Mouse (Mus musculus) heart, embryonic 13.5 days (tissue): ENCODE results near the gene Olfr49. TPM values are rescaled to one million over a fixed set of nuclear protein-coding genes. Genes with fewer than 3 reads are reported as not detected.
"Not testable (repeated sequence)": the region's sequence is repeated elsewhere in the genome, so short reads cannot be mapped to it uniquely, and the experiment has no call there.

Experiments used
- ATAC-seq: fragments of 200-750 bp; cut with Nextera tagmentation; 2 replicates; pipeline ENCODE4 v1.8.0; 2017; ENCODE audit warnings: moderate TSS enrichment; ENCODE audit not compliant: insufficient number of reproducible peaks, low FRiP score, low TSS enrichment; ENCODE audit errors: extremely low read depth
- H3K27ac ChIP-seq: fragments of 300-500 bp; sonication (generic); replicated peaks from 2 replicates; pipeline ENCODE4 v1.5.1; 2015; ENCODE audit warnings: moderate library complexity, mild to moderate bottlenecking, inconsistent platforms
- H3K27me3 ChIP-seq: fragments of 300-500 bp; sonication (generic); replicated peaks from 2 replicates; pipeline ENCODE4 v1.6.1; 2015; ENCODE audit warnings: mild to moderate bottlenecking, inconsistent platforms
- H3K36me3 ChIP-seq: fragments of 300-500 bp; sonication (generic); 2 replicates; pipeline ENCODE4 v1.6.1; 2015; ENCODE audit warnings: mild to moderate bottlenecking, inconsistent platforms
- H3K4me1 ChIP-seq: fragments of 300-500 bp; sonication (generic); 2 replicates; pipeline ENCODE4 v1.6.1; 2015; ENCODE audit warnings: inconsistent platforms
- H3K4me2 ChIP-seq: fragments of 300-500 bp; sonication (generic); 2 replicates; pipeline ENCODE4 v1.6.1; 2015; ENCODE audit warnings: inconsistent platforms, mild to moderate bottlenecking, moderate library complexity
- H3K4me3 ChIP-seq: fragments of 300-500 bp; sonication (generic); 2 replicates; pipeline ENCODE4 v1.5.1; 2015; ENCODE audit warnings: moderate library complexity, mild to moderate bottlenecking, inconsistent platforms
- H3K9ac ChIP-seq: fragments of 300-500 bp; sonication (generic); 2 replicates; pipeline ENCODE4 v1.6.1; 2015; ENCODE audit warnings: inconsistent platforms, mild to moderate bottlenecking, moderate library complexity
- H3K9me3 ChIP-seq: fragments of 300-500 bp; sonication (generic); 2 replicates; pipeline ENCODE4 v1.6.1; 2016; ENCODE audit warnings: inconsistent platforms
- WGBS: fragments of 180-500 bp; shearing (Covaris S2); methylation state at CpG from one replicate; pipeline ENCODE4 v1.1.7; 2015; ENCODE audit warnings: mixed read lengths; 5-methylcytosine and 5-hydroxymethylcytosine counted together
- polyA plus RNA-seq: library from polyadenylated mRNA; unstranded; fragments of >200 nt; fragmentation: Nextera tagmentation; extraction: Ambion mirVana; gene quantifications from 2 replicates; pipeline ENCODE4 v1.2.1, GENCODE M21; 2015

Gene Olfr49
- polyA plus RNA-seq, 1 experiment from 2014 or later = not detected

DNA sequence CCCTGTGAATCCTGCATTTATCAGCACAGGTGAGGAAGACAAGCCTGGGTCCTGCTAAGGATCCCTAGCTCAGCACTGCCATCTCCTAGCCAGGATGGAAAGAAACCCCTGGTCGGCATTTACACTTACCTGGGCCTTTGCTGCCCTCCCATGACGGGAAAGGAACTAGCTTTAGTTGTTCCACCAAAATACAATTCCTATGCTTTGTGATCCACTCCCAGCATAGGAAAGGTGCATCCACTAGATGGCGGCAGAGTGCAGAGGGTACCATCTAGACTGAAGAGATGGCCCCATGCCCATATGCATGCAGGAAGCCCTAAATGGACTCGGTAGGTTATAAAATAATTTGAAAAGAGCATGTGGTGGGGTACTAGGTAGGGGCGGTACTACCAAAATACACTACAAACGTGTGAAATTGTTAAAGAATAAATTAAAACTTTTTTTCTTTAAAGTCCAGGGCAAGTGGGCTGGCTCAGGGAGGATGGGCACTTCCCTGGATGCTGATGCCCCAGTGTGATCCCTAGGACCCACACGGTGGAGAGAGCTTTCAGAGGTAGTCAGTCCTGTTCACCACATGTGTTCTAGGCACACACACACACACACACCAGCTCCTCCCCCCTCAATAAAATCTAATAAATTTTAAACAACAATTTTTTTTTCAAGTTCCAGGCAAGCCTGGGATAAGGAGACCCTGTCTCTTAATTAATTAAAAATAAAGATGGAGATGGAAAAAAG lies 45.6 kb downstream of the Olfr49 start:
- ATAC-seq = no peak; the same call in 1 of the 2 replicates
- Histone ChIP-seq H3K27ac (no peak overlapping the region), H3K4me2 (no peak overlapping the region), H3K9ac (no peak overlapping the region), H3K27me3 (no peaks in the 10 kb centered on the region), H3K36me3 (peaks cover 70% of the 10 kb centered on the region), H3K4me1 (peaks cover 36% of the 10 kb centered on the region), H3K9me3 (no peaks in the 10 kb centered on the region), H3K4me3 (no peak overlapping the region)
- WGBS = 17% methylated on average over 7 of the region's 7 CpGs

DNA sequence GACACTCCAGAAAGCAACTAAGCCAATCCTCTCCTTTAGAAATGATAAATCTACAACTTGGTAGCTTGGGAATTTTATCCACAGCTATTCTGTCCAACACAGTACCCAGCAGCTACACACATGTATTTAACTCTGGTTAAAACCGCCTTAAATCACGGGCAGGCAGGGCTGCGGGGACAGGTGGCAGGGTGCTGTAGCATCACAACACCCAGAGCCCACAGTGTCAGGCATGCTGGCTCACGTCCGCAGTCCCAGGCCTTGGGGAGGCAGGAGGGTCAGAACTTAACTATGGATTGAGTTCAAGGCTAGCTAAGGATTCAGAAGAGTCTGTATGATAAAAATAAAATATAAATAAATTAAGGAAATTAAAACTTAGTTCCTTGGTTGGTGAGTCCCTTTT lies 47.9 kb downstream of the Olfr49 start:
- Histone ChIP-seq H3K4me2 (no peak overlapping the region), H3K4me1 (peaks cover 48% of the 10 kb centered on the region), H3K27ac (no peak overlapping the region), H3K27me3 (no peaks in the 10 kb centered on the region), H3K9ac (no peak overlapping the region), H3K36me3 (peaks cover 47% of the 10 kb centered on the region), H3K9me3 (no peaks in the 10 kb centered on the region), H3K4me3 (no peak overlapping the region)
- no peak for ATAC-seq
- 84% methylated on average over 5 of the region's 5 CpGs for WGBS

DNA sequence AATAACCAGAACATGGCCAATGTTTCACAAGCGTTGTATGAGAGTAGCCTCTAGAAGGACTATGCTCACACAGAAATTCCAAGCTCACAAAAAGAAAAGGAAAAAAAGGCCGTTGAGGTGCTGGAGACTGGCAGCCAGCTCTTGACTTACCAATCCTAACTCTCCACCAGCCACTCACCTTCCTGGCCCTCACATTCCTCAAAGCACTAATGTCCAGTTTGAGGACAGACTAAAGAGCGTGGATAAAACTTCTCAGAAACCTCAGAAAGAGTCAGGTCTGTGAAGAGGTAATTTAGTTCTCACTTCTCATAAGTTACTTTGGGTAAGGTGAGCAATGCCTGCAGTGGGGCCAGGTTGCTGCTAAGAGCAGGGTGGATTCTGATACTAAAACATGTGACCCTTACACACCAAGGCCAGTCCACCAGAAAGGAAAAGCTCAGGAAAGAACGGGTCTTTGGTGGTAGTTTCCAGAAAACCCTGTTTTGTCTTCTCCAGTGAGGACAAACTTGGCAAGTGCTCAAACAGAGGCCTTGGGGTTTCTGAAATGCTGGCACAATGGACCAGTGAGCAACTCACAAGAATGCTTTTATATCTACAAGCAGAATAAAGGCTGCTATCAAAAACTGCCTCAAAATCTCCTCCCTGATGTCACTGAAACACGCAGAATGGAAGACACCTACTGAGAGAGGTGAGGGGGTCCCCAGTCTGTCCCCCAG lies 48.8 kb downstream of the Olfr49 start:
- no peaks in the 10 kb centered on the region for H3K9me3 ChIP-seq
- H3K27ac ChIP-seq = no peak overlapping the region
- H3K9ac ChIP-seq = no peak overlapping the region
- 72% methylated on average over 5 of the region's 5 CpGs for WGBS
- H3K4me1 ChIP-seq = peaks cover 54% of the 10 kb centered on the region
- no peak for ATAC-seq
- H3K4me3 ChIP-seq = no peak overlapping the region
- no peak overlapping the region for H3K4me2 ChIP-seq
- H3K27me3 ChIP-seq = no peaks in the 10 kb centered on the region
- peaks cover 38% of the 10 kb centered on the region for H3K36me3 ChIP-seq

DNA sequence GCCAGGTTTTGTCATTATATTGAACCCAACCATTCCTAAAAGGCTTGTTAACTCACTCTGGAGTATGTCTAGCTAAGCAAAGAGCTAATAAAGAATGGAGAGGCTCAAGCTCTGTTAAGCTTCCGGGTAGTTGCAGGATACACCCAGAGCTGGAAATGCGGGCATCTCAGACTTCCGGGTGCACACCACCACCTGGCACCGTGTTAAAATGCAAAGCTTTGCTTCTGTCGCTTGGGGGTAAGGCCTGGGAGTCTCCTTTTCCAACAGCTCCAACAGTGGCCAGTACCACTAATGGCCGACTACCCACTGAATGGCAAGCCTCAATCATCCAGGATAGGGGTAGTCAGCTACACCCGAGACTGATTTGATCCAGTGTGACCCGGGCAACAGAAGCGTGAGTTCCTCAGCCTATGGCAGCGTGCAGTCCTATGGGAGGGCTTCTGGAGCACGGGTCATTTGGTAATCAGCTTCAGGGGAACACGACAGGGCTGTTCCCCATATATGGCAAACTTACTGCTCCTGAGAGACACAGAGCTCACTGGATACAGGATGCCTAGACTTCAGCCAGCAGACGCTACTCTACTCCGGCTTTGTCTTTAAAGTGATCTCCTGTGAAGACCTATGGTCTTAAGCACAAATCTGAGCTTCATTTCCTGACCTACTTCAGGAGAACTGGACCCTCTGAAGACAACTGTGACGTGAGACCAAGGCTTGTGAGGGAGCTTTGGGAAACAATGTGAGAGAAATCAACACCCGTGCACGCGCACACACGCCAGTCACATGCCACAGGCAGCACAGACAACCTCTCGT lies 50.3 kb downstream of the Olfr49 start:
- H3K36me3 ChIP-seq = peaks cover 25% of the 10 kb centered on the region
- peak overlapping the region; percentile 48 for H3K9ac ChIP-seq
- no peak for ATAC-seq
- WGBS = 58% methylated on average over 20 of the region's 20 CpGs
- no peaks in the 10 kb centered on the region for H3K27me3 ChIP-seq
- no peak overlapping the region for H3K4me3 ChIP-seq
- no peaks in the 10 kb centered on the region for H3K9me3 ChIP-seq
- peak overlapping the region; percentile 79 for H3K27ac ChIP-seq
- H3K4me2 ChIP-seq = peak overlapping the region; percentile 14; the same call in 1 of the 2 replicates
- H3K4me1 ChIP-seq = peaks cover 47% of the 10 kb centered on the region

DNA sequence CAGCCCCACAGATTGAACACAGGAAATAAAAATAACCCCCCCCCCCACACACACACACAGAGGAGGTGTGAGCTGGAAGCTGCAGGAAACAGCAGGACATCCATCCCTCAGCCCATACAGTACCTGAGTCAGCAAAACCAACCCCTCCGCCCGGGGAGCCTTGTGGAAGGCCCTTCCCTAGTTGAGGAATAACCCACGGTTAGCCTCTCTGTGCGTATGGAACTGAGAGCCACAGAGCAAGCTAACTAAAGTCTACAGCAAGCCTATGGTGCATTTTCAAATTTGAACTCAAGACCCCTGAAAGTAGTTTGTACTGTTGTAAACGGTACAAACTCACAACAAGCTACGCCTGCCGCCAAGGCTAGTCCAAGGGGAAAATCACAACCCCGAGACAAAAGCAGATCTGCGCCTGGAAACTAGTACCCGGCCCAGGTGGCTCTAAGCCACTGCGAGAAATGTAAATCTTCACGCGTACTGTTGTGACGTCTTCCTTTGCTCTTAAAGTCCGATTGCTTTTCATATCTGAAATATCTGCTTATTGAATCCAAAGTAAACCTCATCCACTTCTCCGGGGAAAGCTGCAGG lies 51.1 kb downstream of the Olfr49 start:
- Histone ChIP-seq H3K4me2 (peak overlapping the region; percentile 25), H3K9ac (peak overlapping the region; percentile 44; the same call in 1 of the 2 replicates)

DNA sequence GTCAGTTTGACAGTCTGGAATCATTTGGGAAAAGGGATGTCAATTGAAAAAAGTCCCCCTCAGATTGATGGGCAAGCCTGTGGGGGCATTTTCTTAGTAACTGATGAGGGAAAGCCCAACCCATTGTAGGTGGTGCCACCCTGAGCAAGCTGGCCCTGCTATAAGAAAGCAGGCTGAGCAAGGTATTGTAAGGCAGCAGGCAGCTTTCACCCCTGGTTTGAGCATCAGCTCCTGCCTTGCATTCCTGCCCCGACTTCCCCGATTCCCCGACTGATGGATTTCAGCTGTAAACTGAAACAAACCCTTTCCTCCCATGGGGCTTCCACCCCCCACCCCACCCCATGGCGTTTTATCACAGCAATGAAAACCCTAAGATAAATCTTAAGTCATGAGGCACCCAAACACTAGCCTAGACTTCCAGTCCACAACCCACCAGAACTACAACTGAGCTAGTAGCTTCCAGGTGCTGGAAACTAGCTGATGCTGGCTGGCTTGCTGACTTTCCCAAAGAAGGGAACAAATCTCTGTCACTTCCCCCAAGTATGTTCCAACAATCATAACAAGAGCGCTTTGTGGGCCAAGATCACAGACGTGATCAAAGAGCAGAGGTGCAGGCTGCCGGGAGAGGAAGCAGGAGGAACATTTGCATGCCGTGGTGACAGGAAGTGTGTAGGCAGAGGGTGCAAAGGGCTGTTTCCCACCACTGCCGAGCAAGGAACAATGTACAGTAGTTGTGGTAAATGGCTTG lies 51.8 kb downstream of the Olfr49 start:
- Histone ChIP-seq H3K27me3 (no peaks in the 10 kb centered on the region), H3K9ac (peak overlapping the region; percentile 44; the same call in 1 of the 2 replicates), H3K4me3 (no peak overlapping the region), H3K4me2 (peak overlapping the region; percentile 25), H3K27ac (peak overlapping the region; percentile 79), H3K4me1 (peaks cover 58% of the 10 kb centered on the region), H3K9me3 (no peaks in the 10 kb centered on the region), H3K36me3 (peaks cover 22% of the 10 kb centered on the region)
- ATAC-seq = no peak
- 23% methylated on average over 9 of the region's 9 CpGs for WGBS

More for the DNA sequence above, 51.1 kb downstream of the Olfr49 start:
- H3K4me1 ChIP-seq = peaks cover 53% of the 10 kb centered on the region
- no peaks in the 10 kb centered on the region for H3K27me3 ChIP-seq
- 0 out of 2 replicates have a peak, but pooled peaks have one; percentile 16 for ATAC-seq
- no peaks in the 10 kb centered on the region for H3K9me3 ChIP-seq
- H3K4me3 ChIP-seq = no peak overlapping the region
- peaks cover 25% of the 10 kb centered on the region for H3K36me3 ChIP-seq
- H3K27ac ChIP-seq = peak overlapping the region; percentile 79
- WGBS = 67% methylated on average over 16 of the region's 16 CpGs

DNA sequence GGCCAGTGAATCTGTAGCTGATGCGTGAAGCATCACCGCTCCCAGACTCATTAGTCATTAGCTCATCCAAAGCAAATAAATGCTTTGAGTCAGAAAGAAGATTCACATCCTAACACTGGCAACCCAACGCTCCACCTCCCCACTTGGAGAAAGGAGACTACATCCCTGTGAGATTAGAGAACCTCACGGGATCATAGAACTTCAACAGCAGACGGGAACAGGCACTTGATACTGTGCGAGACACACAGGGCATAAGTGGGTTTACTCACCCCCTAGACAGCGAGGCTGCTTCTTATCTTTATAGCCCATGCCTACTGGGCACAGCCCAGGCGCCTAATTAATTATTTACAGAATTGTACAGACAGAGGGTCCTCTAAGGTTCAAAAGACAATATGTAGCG lies 52.6 kb downstream of the Olfr49 start:
- peaks cover 17% of the 10 kb centered on the region for H3K36me3 ChIP-seq
- no peaks in the 10 kb centered on the region for H3K27me3 ChIP-seq
- peak overlapping the region; percentile 51; the same call in 1 of the 2 replicates for H3K9ac ChIP-seq
- ATAC-seq = no peak
- peaks cover 65% of the 10 kb centered on the region for H3K4me1 ChIP-seq
- H3K27ac ChIP-seq = no peak overlapping the region
- H3K4me2 ChIP-seq = no peak overlapping the region
- H3K4me3 ChIP-seq = no peak overlapping the region
- WGBS = 48% methylated on average over 9 of the region's 9 CpGs
- H3K9me3 ChIP-seq = no peaks in the 10 kb centered on the region

DNA sequence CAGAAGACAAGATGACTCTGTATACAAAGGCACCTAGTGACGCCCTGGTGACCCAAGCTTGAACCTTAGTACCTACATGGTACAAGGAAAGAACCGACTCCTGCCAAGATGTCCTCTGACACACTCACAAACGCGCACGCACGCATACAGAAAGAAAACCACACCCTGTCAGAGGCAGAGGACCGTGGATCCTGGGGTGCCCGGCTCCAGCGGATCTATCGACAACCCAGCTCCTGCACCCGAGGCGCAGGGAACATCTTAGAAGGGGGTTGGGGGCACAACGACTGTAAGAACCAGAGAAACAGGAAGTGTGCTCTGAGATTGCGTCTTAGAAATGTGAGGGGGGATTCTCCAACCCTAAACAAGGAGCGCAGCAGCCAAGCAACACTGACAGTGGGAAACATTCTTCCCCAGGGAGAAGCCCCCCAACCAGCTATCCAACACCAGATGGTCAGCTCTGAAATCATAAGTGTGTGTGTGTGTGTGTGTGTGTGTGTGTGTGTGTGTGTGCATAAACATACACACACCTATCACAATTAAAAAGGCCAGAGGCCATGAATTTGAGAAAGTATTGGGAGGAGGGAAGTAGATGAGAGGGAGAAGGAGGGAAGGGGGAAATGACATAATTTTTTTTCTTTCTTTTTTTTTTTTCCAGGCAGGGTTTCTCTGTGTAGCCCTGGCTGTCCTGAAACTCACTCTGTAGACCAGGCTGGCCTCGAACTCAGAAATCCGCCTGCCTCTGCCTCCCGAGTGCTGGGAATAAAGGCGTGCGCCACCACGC lies 53.4 kb downstream of the Olfr49 start:
- no peak overlapping the region for H3K27ac ChIP-seq
- H3K9ac ChIP-seq = peak overlapping the region; percentile 25; the same call in 1 of the 2 replicates
- no peak overlapping the region for H3K4me2 ChIP-seq
- H3K4me3 ChIP-seq = no peak overlapping the region
- H3K4me1 ChIP-seq = peaks cover 72% of the 10 kb centered on the region
- H3K9me3 ChIP-seq = no peaks in the 10 kb centered on the region
- 0 out of 2 replicates have a peak, but pooled peaks cover 12% of the 10 kb centered on the region for H3K36me3 ChIP-seq
- ATAC-seq = no peak
- no peaks in the 10 kb centered on the region for H3K27me3 ChIP-seq
- 67% methylated on average over 21 of the region's 21 CpGs for whole genome bisulfite sequencing

DNA sequence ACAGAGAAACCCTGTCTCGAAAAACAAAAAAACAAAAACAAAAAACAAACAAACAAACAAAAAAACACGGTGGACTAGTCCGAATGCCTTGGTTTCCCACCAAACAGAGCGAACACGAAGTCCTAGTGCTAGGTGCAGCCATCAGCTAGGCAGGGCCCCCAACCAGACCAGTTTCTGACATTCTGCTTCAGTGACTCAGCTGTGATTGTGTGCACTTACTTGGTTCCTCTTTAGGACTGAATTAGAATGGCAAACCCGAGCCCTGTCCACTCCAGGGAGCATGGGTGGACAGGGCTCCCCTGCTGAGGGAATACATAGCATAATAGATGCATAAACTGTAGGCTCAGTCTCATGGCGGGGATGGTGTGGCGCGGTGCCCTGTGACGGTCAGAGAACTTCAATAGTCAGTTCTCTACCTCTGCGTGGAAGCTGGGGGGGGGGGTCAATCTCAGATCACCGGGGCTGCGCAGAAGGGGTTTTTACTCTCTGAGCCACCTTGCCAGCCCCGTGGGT lies 54.0 kb downstream of the Olfr49 start:
- Histone ChIP-seq H3K9me3 (no peaks in the 10 kb centered on the region), H3K9ac (no peak overlapping the region), H3K27ac (no peak overlapping the region), H3K27me3 (no peaks in the 10 kb centered on the region), H3K4me3 (no peak overlapping the region), H3K4me1 (peaks cover 69% of the 10 kb centered on the region), H3K4me2 (no peak overlapping the region), H3K36me3 (0 out of 2 replicates have a peak, but pooled peaks cover 12% of the 10 kb centered on the region)
- WGBS = 68% methylated on average over 14 of the region's 14 CpGs
- ATAC-seq = no peak

DNA sequence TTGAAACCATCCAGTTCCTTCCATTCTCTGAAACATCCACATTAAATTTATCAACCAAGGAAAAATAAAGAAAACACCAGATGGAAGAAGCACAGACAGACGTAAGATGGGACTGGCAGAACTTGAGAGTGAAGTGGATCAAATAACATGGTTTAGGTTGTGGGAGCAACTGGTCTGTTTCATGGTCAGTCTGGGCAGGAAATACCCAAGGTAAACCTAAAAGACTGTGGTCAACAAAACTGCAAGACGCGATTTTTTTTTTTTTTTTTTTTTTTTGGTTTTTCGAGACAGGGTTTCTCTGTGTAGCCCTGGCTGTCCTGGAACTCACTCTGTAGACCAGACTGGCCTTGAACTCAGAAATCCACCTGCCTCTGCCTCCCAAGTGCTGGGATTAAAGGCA lies 54.9 kb downstream of the Olfr49 start:
- WGBS = 68% methylated on average over 3 of the region's 4 CpGs
- not testable (repeated sequence) for H3K9ac ChIP-seq, ATAC-seq

More for the DNA sequence above, 54.9 kb downstream of the Olfr49 start:
- not testable (repeated sequence) for H3K9me3 ChIP-seq, H3K4me3 ChIP-seq, H3K36me3 ChIP-seq, H3K4me2 ChIP-seq, H3K27ac ChIP-seq, H3K27me3 ChIP-seq
- peaks cover 73% of the 10 kb centered on the region for H3K4me1 ChIP-seq
